Mouse (Mus musculus) skeletal muscle tissue, adult 2 months (tissue): ENCODE data around the gene Pold4.
A peak's percentile ranks its signal among the peaks of the same experiment; 100 is the strongest.

Experiments
- DNase-seq: peaks from one replicate; pipeline ENCODE4 v3.0.0-alpha.2; 2012; ENCODE audit warnings: low read depth, low spot score

The Pold4 gene

DNA sequence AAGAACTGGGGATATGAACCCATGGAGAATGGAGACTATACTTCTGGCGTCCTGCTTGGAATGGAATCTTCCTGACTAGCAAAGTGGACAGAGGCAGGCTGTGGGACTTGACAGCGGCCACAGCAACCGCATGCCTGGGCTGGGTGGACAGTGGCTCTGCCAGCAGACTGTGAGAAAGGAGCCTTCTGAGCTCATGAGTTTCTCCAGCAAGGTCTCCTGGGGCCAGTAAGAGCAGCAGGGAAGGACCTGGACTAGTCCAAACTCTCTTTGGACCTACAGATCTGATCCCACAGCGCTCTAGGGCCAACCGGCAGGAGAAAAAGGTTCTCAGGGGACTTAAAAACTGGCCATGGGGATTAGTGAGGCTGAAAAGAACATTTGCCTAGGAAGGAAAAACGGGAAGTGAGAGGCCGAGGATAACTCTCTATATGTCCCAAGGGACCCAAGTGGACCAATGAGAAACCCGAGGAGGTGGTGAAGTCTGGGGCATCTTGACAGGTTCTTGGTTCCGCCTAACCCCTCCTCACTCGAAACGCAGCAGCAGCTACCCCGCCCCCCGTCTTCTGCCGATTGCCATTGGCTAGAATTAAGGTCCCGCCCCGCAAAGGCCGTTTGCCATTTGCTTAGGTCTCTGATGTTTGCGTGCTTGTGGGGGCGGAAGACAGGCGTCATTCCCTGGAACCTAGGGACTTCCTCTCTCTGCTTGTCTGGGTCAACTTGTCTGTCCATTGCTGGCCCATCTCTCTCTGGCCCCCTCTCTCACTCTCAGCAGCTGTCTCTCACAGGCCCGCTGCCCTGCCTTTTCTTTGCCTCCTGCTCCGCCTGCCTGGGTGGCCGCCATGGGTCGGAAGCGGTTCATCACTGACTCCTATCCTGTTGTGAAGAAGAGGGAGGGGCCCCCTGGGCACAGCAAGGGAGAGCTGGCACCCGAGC is at the start of gene Pold4:
Pold4 (plus strand) TSS at position 647 of the 933 bp plus-strand sequence.
- DNase-seq = peak; percentile 98

DNA sequence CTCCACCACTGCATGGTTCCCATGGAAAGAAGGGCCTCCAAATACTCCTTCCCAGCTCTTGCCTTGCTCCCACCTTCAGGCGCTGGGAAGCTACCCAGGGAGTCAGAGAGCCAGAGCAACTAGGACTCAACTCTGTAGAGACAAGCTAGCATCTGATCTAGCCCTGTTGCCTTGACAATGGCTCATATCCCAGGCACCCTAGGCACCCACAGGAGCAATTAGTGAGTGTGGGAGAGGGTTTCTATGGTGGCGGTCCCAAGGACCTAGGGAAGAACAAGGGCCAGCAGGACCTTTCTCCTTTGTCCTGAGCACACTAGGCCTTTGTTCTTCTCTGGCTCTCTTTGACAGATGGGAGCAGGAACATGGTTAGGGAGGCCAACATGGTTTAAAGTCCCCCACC is 48.0 kb upstream of the Pold4 start:
- DNase-seq = no peak

DNA sequence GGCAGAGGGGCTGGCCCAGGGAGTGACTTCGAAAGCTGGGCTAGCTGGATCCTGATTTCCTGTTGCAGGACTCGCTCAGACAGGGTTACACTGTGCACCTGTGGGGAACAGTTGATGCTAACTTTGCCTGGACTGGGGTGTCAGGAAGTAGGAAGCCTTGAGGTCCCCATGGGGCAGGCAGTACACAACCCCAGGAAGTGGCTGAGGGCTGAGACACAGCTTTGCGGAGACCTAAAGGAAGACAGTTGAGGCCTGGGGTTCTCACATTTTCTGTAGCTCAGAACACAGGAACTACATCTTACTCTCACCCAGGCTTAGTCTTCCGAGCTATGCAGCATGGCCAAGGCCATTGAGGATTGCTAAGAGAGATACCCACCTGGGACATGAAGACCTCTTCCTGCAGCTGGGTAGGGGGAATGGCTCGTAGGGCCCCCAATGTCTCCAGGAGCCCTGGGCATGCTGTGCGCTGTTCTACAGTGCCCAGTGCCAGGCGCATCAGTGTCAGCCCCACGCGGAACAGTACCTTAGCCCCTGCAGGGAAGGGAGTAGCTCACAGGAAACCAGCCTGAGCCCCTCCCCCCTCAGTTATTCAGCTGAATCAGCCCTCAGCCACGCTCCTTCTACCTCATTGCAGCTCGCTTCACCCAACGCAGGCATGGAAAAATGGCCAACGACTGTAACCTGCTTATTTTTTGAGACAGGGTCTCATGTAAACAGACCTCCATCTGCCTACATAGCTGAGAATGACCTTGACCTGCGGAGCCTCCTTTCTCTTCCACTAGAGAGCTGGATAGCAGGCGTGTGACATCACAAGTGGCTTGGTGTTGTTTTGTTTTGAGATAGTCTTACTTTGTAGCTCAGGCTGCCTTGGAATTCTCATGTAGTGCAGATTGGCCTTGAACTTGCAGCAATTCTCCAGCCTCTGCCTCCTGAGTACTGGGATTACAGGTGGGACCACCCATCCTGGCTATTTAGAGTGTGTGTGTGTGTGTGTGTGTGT is 46.4 kb upstream of the Pold4 start:
- no peak for DNase-seq

DNA sequence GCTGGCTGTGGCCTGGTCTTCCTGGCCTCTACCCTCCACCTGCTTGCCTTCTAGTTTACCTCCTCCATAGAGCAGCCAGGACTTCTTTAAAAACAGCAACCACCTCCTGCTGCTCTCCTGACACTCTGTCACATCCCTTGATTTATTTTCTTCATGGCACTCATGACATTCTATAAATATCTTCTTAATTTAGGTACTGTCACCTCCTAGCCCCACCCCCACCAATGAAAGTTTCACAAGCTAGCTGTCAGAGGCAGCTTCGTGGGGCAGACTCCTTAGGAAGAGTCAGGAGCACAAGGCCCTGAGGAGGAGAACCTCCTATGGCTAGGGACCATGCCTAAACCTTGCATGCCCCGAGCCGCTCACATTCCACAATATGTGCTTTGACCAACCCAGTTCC is 44.4 kb upstream of the Pold4 start:
- DNase-seq = peak; percentile 74

DNA sequence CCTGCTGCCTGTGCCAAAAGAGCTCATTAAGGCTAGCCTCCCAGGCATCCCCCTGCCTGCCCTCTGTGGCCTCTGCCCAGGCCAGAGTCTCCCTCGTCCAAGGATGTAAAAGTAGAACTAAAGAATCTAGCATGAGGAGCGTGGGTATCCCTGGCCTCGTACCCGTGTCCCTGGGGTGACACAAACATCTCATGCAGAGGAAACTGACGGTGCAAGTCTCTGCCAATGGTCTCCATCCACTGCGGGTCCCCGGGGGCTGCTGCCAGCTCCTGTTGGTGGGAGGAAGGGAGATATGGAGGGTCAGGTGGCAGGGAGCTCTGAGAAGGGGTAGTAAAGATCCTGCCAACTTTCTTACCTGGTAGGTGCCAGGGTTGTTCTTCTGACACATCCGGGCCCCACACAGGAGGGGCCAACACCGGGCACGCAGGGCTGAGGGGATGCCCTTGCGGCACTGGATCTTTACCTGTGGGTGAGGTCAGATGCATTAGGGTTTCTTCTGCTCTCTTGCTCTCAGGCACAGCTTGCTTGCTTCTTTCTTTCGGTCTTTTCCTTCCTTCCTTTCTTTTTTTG is 42.6 kb upstream of the Pold4 start:
- no peak for DNase-seq

DNA sequence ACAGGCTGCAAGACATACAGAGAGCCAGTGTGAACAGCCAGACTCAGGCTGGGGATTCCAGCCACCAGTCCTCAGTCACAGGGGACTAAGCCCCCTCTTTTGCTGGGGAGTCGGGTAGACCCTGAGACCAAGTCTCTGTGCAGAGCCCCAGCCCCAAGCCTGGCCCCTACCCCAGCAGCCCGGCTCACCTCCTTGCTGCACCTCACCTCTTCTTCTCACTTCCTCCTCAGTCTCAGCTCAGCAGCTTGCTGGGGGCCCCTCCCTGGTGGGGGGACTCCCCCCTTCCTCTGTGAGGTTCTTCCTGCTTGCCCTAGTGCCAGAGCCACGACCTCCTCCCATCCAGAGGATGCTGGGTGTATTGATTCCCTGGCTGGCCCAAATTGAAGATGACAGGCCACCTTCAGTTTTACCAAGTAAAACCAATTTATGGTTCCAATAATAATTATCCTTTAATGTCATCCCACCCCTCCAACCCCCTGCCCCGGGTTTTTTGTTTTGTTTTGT is 40.8 kb upstream of the Pold4 start, which contains the start of gene Tbc1d10c:
Tbc1d10c (minus strand) TSS at position 454 of the 504 bp plus-strand sequence.
- DNase-seq = no peak

DNA sequence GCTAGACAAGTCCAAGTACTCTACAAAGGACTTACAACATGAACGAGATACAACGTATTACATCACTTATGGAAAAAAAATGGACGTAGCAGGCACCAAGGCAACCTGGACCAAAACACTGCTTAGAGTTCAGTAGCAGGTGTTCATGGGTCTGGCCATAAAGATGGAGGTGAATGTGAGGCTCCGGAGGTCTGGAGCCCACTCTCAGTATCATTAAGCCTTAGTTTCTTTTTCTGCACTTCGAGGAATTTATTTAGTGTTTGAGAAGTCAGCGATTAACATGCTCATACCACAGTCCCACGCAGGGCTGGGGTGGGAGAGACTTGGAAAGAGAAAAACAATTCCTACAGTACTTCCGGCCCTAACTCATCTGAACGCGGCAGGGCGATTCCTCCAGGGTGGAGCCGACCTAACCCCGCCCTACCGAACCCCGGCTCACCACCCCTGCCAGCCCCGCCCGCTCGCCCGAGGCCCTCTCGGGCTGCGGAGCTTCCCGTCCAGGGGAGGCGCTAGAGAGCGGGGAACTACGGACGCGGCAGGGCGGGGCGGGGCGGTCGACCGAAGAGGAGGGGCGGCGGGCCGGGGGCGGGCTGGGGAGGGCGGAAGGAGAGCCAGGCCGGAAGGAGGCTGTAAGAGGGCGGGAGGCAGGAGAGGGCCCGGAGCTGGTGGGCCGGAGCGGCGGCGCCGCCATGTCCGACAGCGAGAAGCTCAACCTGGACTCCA is 40.0 kb upstream of the Pold4 start, which contains the start of gene Ppp1ca:
Ppp1ca (plus strand) TSS at position 538 of the 723 bp plus-strand sequence.
- peak; percentile 95 for DNase-seq

DNA sequence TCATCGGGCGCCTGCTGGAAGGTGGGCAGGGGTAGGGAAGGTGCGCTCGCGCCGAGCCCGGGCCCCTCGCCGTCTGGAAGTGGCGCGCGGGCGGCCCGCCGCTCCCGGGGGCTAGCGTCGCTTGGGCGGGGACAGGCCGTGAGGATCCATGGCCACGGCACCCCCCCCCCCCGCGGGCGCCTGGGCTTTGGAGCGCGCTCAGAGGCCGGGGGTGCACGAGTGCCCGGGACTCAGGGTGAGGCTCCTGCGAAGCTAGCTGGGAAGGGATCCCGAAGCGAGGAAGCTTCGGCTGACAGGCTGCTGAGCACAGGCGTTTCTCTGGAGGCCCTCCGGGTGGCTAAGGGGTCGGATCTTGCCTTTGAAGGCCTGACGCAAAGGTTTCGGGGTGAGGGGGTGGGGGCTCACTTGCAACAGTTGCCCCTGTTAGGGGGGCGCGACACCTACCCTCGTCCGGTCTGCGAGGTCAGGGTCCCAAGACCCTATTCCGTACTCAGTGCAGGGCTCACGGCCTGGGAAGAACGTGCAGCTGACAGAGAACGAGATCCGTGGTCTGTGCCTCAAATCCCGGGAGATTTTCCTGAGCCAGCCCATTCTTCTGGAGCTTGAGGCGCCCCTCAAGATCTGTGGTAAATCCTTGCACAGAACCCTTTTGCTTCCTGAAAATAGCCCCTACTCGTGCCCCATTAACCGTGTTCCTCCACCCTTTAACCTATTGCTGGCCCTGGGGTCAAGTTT is 39.3 kb upstream of the Pold4 start:
- DNase-seq = no peak

DNA sequence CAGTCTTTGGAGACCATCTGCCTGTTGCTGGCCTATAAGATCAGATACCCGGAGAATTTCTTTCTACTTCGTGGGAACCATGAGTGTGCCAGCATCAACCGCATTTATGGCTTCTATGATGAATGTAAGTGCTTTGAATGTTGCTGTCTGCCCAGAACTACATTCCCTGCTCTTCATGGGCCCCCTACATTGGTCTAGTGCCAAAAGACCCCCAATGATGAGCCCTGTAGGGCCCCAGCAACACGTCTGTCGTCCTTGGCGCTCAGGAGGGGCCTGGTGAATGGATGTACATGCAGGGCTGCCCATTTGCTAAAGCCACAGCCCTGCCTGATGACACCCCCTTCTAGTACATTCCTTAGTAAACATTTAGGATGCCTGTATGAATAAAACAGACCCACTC is 38.6 kb upstream of the Pold4 start:
- no peak for DNase-seq

DNA sequence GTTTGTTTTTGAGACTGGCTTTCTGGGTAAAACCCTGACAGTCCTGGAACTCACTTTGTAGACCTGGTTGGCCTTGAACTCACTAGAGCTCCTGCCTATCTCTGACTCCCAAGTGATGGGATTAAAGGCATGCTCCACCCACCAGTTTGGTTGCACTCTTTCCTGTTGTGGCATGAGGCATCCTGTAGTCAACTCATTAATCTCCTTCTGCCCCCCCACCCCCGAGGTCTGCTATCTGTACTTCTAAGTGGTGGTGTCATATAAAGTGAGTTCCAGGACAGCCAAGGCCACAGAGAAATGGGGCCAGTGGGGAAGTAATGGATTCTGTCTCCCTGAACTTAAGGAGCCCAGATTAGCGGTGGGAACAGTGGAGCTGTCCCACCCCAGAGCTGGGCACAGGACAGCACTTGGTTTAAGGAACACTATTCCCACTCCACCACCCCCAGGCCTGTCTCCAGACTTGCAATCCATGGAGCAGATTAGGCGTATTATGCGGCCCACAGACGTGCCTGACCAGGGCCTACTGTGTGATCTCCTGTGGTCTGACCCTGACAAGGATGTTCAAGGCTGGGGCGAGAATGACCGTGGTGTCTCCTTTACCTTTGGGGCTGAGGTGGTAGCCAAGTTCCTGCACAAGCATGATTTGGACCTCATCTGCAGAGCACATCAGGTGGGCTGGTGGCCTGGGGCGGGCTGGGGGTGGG is 37.5 kb upstream of the Pold4 start:
- no peak for DNase-seq

DNA sequence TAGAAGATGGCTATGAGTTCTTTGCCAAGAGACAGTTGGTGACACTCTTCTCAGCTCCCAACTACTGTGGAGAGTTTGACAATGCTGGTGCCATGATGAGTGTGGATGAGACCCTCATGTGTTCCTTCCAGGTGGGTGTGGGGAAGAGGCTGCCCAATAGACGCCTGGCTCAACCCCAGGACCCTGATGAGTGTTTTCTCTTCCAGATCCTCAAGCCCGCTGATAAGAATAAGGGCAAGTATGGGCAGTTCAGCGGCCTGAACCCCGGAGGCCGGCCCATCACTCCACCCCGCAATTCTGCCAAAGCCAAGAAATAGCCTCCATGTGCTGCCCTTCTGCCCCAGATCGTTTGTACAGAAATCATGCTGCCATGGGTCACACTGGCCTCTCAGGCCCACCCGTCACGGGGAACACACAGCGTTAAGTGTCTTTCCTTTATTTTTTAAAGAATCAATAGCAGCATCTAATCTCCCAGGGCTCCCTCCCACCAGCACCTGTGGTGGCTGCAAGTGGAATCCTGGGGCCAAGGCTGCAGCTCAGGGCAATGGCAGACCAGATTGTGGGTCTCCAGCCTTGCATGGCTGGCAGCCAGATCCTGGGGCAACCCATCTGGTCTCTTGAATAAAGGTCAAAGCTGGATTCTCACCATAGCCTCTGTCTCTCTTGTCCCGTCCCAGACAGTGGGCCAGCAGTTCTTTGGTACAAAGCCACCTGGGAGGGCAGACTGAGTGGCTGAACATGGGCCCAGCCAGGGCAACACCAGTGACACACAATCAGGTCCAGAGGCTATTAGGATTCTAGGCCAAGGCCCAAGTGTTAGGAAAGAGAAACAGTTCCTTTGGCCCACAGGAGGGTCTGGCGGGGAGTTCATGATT is 36.7 kb upstream of the Pold4 start:
- DNase-seq = no peak

DNA sequence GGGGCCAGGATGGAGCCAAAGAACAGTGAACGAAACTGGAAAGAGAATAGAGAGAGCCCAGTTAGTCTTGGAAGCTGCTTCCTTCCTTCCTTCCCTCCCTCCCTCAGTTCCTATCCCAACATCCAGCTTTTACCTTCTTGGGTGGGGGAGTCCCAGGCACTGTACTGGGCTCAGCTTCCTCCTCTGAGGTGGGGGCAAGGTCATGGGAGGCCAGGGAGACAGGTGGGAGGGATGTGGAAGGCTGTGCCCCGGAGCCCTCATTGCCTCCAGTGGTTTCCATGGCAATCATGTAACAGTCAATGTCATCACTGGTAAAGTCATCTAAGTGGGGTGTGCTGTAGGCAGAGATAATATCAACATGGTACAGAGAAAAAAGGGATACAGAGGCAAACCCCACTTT is 35.7 kb upstream of the Pold4 start:
- DNase-seq = no peak

DNA sequence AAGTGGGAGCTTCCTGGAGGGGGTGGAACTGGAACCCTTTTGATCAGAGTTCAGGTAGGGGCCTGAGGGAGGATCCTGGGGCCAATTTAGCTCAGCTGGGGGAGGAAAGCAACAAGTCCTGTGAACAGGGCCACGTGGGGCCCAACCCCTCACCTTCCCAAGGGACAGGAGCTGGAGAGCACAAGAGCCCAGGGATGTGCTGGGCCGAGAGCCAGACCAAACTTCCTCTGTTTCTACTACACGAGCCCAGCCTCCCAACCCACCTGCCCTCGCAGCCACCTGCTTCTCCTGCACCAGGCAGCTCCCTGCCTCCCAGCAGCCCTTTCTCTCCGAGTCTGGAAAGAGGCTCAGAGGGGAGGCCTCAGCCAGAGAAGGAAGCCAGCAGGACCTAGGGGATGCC is 35.2 kb upstream of the Pold4 start:
- DNase-seq = no peak

DNA sequence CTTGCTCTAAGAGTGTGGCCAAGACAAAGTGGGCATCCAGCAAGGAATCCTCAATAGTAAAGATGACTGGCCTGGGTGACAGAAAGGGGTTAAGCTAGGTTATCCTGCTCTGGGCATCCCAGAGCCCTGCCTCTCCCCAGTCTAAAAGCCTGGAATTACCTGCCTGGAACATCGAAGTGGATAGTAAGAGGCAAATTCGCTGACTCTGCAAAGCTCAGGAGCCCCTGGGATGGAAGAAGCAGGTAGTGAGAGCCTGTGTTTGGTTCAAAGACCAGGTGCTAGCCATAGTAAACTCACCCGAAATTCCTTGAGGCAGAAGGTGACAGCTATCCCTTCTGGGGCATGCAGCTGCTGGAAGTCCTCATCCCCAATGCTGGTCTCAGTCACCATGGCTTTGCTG is 34.5 kb upstream of the Pold4 start:
- no peak for DNase-seq

DNA sequence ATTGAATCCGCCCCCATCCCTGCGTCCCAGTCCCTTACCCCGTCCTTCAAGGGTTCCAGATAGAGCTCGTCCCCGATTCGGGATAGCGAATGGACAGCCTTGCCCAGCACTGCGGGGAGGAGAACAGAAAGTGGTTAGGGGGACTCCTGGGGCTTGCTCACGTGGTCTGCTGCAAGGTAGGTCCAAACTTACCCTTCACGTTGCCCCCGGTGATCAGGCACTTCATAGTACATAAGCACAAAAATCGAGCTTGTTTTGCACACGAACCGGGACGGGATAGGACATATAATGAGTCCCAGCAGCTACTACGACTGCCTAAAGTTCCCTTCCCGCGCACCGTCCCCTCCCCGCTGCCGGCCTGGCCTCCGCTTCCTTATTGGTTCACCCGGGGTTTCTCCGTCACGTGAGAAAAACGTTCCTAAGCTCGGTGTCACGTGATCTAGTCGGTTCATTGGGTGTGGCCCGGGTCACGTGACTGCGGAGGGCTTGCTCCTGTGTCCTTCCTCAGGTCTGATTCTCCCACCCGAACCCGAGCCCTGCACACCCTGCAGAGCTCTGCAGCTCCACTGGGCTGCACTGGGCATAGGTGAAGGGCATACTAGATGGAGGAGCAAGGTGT is 30.3 kb upstream of the Pold4 start, which contains the start of gene Rad9a:
Rad9a (minus strand) TSS at position 372 of the 619 bp plus-strand sequence.
- peak; percentile 97 for DNase-seq

DNA sequence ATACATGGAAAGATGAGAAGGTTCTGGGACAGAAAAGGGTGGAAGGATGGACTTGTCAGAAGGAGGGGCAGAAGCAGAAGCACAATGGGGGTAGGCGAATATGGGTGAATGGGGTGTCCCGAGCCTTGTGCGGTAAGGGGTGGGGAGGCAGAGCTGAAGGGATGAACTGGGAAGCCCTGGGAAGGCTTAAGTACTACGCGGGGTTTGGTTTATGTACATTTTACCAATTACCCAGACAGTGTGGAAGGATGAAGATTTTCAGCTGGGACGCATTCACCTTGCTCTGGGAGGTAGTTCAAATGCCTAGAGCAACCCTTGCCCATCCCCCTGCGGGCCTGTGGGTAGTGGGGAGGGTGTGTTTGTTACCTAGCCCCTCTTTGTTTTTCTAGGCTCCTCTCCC is 29.6 kb upstream of the Pold4 start:
- no peak for DNase-seq

DNA sequence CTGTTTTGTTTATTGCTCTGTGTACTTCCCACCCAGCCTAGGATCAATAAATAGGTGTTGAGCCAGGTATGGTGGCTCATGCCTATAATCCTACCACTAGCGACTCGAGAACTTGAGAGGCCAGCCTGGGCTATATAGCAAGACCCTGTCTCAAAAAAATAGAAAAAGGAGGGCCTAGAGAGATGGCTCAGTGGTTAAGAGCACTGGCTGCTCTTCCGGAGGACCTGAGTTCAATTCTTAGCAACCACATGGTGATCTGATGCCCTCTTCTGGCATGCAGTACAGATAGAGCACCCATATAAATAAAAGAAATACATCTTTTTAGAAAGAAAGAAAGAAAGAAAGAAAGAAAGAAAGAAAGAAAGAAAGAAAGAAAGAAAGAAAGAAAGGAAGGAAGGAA is 28.6 kb upstream of the Pold4 start:
- no peak for DNase-seq
